Mouse (Mus musculus) myocyte (in vitro differentiated cells): ENCODE data around the gene Cacna2d3. TPM values are rescaled to one million over a fixed set of nuclear protein-coding genes. Genes with fewer than 3 reads are reported as not detected.

Experiments used
- H3K27me3 ChIP-seq: one replicate; pipeline ENCODE4 v1.6.1; 2011; ENCODE audit not compliant: control insufficient read depth, insufficient read depth, insufficient read length
- H3K36me3 ChIP-seq: one replicate; pipeline ENCODE4 v1.6.1; 2011; ENCODE audit not compliant: control insufficient read depth, insufficient read depth
- H3K4me2 ChIP-seq: one replicate; pipeline ENCODE4 v1.6.1; 2011; ENCODE audit warnings: low read depth, control low read depth
- H3K4me3 ChIP-seq: one replicate; pipeline ENCODE4 v1.5.1; 2011; ENCODE audit warnings: mild to moderate bottlenecking, control low read depth, moderate library complexity
- H3K79me2 ChIP-seq: one replicate; pipeline ENCODE4 v1.6.1; 2011; ENCODE audit not compliant: control insufficient read depth, insufficient read depth
- H3ac ChIP-seq: one replicate; pipeline ENCODE4 v1.6.1; 2011; ENCODE audit not compliant: control insufficient read depth, insufficient read length
- CEBPB ChIP-seq: IDR thresholded peaks from 2 replicates; pipeline ENCODE4 v1.6.1; 2011; ENCODE audit warnings: mild to moderate bottlenecking, moderate library complexity; ENCODE audit not compliant: poor library complexity, insufficient read depth, severe bottlenecking
- E2F4 ChIP-seq: IDR thresholded peaks from one replicate; pipeline ENCODE4 v1.6.1; 2011; ENCODE audit warnings: mild to moderate bottlenecking, control low read depth, moderate library complexity; ENCODE audit not compliant: insufficient read depth
- MAX ChIP-seq: IDR thresholded peaks from one replicate; pipeline ENCODE4 v1.6.1; 2011; ENCODE audit warnings: low read depth, mild to moderate bottlenecking, control low read depth
- MYOD1 ChIP-seq, 3 experiments: IDR thresholded peaks; one replicate each; pipeline ENCODE4 v1.6.1; 2011; ENCODE audit warnings: control low read depth in 2 of 3, low read depth in 2 of 3, mild to moderate bottlenecking in 2 of 3, moderate library complexity in 1 of 3; ENCODE audit not compliant: insufficient read length in 2 of 3, control insufficient read depth in 1 of 3
- MYOG ChIP-seq, 3 experiments: IDR thresholded peaks; one replicate each; pipeline ENCODE4 v1.6.1; 2011; ENCODE audit warnings: control low read depth in 2 of 3, low read depth in 2 of 3, mild to moderate bottlenecking in 2 of 3; ENCODE audit not compliant: insufficient read length in 2 of 3, control insufficient read depth in 1 of 3, insufficient read depth in 1 of 3
- POLR2A ChIP-seq: IDR thresholded peaks from one replicate; pipeline ENCODE4 v1.6.1; 2011; ENCODE audit warnings: low read depth, mild to moderate bottlenecking, control low read depth, moderate library complexity; ENCODE audit not compliant: insufficient read length
- POLR2AphosphoS2 ChIP-seq: IDR thresholded peaks from one replicate; pipeline ENCODE4 v1.6.1; 2011; ENCODE audit warnings: low read depth, control low read depth; ENCODE audit not compliant: insufficient read length
- REST ChIP-seq: IDR thresholded peaks from one replicate; pipeline ENCODE4 v1.6.1; 2011; ENCODE audit warnings: mild to moderate bottlenecking, control low read depth, moderate library complexity; ENCODE audit not compliant: insufficient read depth, insufficient read length
- SRF ChIP-seq: IDR thresholded peaks from one replicate; pipeline ENCODE4 v1.6.1; 2011; ENCODE audit warnings: low read depth; ENCODE audit not compliant: control insufficient read depth, insufficient read length
- TCF12 ChIP-seq: IDR thresholded peaks from one replicate; pipeline ENCODE4 v1.6.1; 2011; ENCODE audit warnings: mild to moderate bottlenecking, control low read depth; ENCODE audit not compliant: poor library complexity, insufficient read depth, severe bottlenecking
- TCF3 ChIP-seq: IDR thresholded peaks from one replicate; pipeline ENCODE4 v1.6.1; 2011; ENCODE audit warnings: low read depth, control low read depth; ENCODE audit not compliant: insufficient read length
- USF1 ChIP-seq: IDR thresholded peaks from one replicate; pipeline ENCODE4 v1.6.1; 2011; ENCODE audit warnings: low read depth, mild to moderate bottlenecking, control low read depth, moderate library complexity
- polyA plus RNA-seq: library from polyadenylated mRNA; unstranded; fragments of >200 nt; fragmentation: generic; extraction: Trizol; gene quantifications from one replicate; pipeline ENCODE4 v1.2.1, GENCODE M21; 2012; ENCODE audit warnings: missing spikeins

Cacna2d3 gene
- polyA plus RNA-seq, 1 experiment, result 0.10 TPM

- Histone ChIP-seq H3K27me3 (no peaks in the 10 kb centered on the region), H3K4me3 (no peak overlapping the region), H3K79me2 (no peaks in the 10 kb centered on the region), H3K4me2 (no peak overlapping the region), H3ac (no peak overlapping the region), H3K36me3 (no peaks in the 10 kb centered on the region)
- TF ChIP-seq MAX, result no peak
Measured at GRCm38 (mm10) chr14:29277701-29278100, 444.0 kb downstream of the Cacna2d3 start.

GRCm38 (mm10) chr14:29273890-29274289 lies 447.8 kb downstream of the Cacna2d3 start:
- TF ChIP-seq MYOD1 (IDR thresholded peaks at IDR 0.05; ENCODE audit: control insufficient read depth in 1 of 3, insufficient read length in 2 of 3, low read depth in 2 of 3), result no peak
- TF ChIP-seq POLR2A, result no peak
- TF ChIP-seq CEBPB, result no peak
- no peak for TF ChIP-seq SRF
- TF ChIP-seq TCF12, result no peak
- TF ChIP-seq TCF3, result no peak
- TF ChIP-seq POLR2AphosphoS2, result no peak
- TF ChIP-seq MYOG (IDR thresholded peaks at IDR 0.05; ENCODE audit: control insufficient read depth in 1 of 3, insufficient read depth in 1 of 3, insufficient read length in 2 of 3, low read depth in 2 of 3), result no peak
- no peak for TF ChIP-seq MAX
- TF ChIP-seq REST, result no peak
- TF ChIP-seq E2F4, result no peak
- TF ChIP-seq USF1, result no peak
- H3K36me3 ChIP-seq, result no peaks in the 10 kb centered on the region
- H3ac ChIP-seq, result no peak overlapping the region
- no peak overlapping the region for H3K4me3 ChIP-seq
- no peaks in the 10 kb centered on the region for H3K79me2 ChIP-seq
- no peak overlapping the region for H3K4me2 ChIP-seq
- no peaks in the 10 kb centered on the region for H3K27me3 ChIP-seq

- Histone ChIP-seq H3ac (no peak overlapping the region), H3K4me3 (no peak overlapping the region), H3K36me3 (no peaks in the 10 kb centered on the region), H3K4me2 (no peak overlapping the region), H3K27me3 (no peaks in the 10 kb centered on the region), H3K79me2 (no peaks in the 10 kb centered on the region)
- TF ChIP-seq USF1 (no peak), MYOD1 (IDR thresholded peaks at IDR 0.05; ENCODE audit: control insufficient read depth in 1 of 3, insufficient read length in 2 of 3, low read depth in 2 of 3) (no peak), CEBPB (no peak), REST (no peak), E2F4 (no peak), TCF12 (no peak), MYOG (IDR thresholded peaks at IDR 0.05; ENCODE audit: control insufficient read depth in 1 of 3, insufficient read depth in 1 of 3, insufficient read length in 2 of 3, low read depth in 2 of 3) (no peak), MAX (no peak)
Measured at GRCm38 (mm10) chr14:29270541-29270940, 451.1 kb downstream of the Cacna2d3 start.

DNA sequence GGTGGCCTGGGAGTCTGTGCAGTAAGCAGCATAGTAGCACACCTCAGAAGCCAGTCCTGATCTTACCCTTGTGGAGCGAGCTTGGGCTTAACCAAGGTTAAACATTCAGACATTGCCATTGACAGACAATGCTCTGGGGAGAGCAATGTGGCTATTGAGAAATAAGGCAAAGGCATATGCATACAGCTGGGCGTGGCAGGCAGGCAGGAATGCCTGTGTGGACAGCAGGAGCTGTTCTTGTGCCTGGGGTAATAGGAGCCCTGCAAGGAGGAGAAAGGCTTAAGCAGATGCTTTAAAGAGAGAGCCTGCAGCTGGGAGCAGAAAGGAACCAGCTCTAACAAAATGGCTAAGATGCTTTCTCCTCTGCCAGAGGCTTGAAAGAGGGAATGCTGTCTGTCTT lies 451.8 kb downstream of the Cacna2d3 start:
- no peaks in the 10 kb centered on the region for H3K36me3 ChIP-seq
- H3K79me2 ChIP-seq, result no peaks in the 10 kb centered on the region
- H3K27me3 ChIP-seq, result no peaks in the 10 kb centered on the region
- no peak overlapping the region for H3K4me3 ChIP-seq
- H3ac ChIP-seq, result no peak overlapping the region
- TF ChIP-seq MAX (no peak), SRF (no peak), TCF3 (no peak), MYOG (IDR thresholded peaks at IDR 0.05; ENCODE audit: control insufficient read depth in 1 of 3, insufficient read depth in 1 of 3, insufficient read length in 2 of 3, low read depth in 2 of 3) (no peak), POLR2AphosphoS2 (no peak), E2F4 (no peak), REST (no peak), CEBPB (no peak), POLR2A (no peak)
- H3K4me2 ChIP-seq, result no peak overlapping the region

DNA sequence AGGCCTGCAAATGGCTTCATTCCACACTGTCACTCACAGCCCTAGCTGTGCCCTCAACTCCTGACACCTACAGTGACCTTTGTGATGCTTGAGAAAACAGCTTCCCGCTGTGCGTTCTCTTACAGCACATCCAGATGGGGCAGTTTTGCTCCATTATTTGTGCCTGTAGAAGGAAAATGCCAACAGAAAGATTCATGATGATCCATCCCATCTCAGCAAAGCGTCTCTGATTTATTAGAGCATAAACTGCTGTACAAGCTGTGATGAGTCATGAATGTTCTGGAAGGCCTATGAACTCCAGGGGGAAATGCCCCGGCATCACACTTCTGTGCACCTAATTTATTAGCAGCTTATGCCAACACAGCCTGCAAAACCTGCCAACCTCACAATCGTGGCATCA lies 453.1 kb downstream of the Cacna2d3 start:
- Histone ChIP-seq H3K36me3 (no peaks in the 10 kb centered on the region), H3K27me3 (no peaks in the 10 kb centered on the region), H3K79me2 (no peaks in the 10 kb centered on the region), H3K4me2 (no peak overlapping the region), H3ac (no peak overlapping the region), H3K4me3 (no peak overlapping the region)
- TF ChIP-seq TCF12 (no peak), POLR2AphosphoS2 (no peak), SRF (no peak), MYOD1 (IDR thresholded peaks at IDR 0.05; ENCODE audit: control insufficient read depth in 1 of 3, insufficient read length in 2 of 3, low read depth in 2 of 3) (no peak), USF1 (no peak), CEBPB (no peak), REST (no peak), MAX (no peak), POLR2A (no peak), TCF3 (no peak), E2F4 (no peak)
